Mouse (Mus musculus) telencephalon, adult 2 months (tissue): ENCODE data around the gene Cox5b.
"Not testable (repeated sequence)": the region's sequence is repeated elsewhere in the genome, so short reads cannot be mapped to it uniquely, and the experiment has no call there.

ENCODE experiments used
- DNase-seq: peaks from one replicate; pipeline ENCODE4 v3.0.0-alpha.2; 2011; ENCODE audit warnings: low read depth, low spot score

Cox5b gene

DNA sequence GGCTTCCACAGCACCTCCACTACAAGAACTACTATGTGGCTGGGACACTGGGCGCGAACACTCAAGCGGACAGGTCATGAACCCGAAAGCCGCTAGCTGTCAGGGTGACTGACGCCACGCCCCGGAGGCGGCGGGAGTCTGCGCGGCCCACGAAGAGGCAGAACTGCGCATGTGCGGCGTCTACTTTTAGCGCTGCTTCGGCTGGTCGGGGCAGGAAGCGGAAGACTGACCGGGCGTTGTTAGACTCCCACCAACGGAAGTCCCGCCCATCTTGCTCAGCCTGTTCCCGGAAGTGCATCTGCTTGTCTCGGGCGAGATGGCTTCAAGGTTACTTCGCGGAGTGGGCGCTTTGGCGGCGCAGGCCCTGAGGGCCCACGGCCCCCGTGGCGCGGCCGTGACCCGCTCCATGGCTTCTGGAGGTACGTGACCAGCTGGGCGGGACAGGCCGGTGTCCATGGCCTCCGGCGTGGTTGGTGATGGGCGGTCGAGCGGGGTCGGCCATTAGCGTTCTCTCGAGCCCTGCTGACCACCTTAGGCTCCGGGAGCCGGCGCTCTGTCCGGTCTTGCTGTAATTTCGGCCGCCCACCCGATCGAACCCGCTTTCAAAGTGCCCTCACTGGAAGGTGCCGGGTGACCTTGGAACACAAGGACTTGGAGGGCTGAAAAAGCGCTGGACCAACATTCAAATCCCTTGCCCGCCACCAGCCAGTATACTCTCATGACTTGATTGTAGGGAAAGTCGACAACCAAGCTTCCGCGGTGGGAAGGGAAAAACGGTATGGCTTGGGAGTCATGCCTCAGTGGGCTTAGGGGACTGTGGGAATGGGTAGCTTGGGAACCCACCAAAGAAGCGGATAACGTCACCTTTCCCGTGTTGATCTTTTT lies at the start of gene Cox5b:
Cox5b (plus strand) TSS at position 179 of the 885 bp plus-strand sequence.
- DNase-seq: peak; percentile 97

DNA sequence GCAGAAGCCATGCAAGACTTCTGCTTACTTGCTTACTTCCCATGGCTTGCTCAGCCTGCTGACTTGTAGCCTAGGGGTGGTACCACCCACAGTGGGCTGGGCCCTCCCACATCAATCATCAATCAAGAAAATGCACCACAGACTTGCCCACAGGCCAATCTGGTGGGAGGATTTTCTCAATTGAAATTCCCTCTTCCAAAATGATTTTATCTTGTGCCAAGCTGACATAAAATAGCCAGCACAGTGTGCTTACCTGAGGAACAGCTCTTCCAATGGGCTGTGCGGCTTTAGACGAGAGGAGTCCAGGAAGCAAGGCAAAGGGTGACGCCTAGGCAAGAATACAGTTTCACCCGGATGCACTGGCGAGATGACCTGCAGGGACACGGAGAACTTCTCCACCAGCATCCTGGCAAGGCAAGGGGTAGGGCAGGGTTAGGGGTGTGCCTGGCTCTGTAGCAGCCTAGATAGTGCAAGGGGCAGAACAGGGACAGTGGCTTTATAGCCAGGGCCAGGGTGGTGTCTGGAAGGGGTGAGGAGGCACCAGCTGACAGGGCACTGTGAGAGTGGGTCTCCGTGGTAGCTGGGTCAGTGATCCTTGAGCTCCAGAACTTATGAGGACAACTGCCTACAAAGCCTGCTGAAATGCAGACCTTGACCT lies 47.2 kb upstream of the Cox5b start:
- no peak for DNase-seq

DNA sequence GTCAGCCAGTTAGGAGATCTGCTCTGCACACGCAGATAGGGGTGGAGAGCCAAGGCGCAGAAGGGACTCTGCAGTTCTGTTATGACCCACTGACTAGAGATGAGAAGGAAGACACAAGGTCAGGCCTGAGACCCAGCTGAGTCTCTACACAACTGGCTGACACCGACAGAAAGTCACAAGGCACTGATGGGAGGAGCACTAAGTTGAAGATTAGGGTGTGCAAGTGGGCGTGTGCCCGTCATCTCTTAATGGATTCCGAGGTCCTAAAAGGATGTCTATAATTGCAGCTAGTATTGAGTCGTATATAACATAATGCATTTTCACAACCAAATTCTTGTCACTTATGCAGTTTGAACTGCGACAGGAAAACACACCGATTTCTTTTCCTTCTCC lies 46.6 kb upstream of the Cox5b start:
- no peak for DNase-seq

DNA sequence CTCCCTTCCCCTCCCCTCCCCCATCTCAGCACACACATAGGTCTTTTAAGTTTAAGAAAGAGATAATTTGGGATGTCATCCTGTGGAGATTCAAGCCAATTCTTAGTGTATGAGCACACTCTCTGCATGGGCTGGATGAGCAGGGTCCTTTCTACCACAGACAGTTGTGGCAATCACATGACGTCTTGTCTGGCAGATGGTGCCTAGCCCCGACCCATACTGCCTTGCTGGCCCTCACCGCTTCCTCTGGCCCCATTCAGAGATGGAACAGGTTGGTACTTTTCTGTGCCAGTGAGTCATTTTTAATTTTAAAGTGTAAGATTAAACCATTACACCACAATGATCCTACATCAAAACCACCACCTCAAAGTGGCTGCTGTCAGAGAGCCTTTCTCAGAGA lies 45.0 kb upstream of the Cox5b start:
- DNase-seq: no peak

DNA sequence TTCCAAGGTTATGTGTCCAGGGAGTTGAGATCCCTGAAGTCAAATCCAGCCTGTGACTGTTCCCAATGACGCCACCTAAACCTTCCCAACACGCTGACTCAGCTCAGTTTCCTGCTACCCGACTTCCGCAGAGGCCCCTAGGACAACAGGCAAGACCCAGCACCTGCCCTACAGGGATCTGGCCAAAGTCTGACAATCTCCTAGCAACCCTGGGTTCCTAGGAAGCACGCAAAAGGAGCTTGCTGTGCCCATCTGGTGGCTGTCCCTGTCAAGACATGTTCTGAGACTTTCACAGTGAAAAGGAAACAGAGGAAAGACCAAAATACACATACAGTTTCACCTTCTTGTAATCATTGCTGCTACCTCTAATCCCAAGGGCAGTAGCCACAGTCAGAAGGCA lies 43.6 kb upstream of the Cox5b start:
- no peak for DNase-seq

DNA sequence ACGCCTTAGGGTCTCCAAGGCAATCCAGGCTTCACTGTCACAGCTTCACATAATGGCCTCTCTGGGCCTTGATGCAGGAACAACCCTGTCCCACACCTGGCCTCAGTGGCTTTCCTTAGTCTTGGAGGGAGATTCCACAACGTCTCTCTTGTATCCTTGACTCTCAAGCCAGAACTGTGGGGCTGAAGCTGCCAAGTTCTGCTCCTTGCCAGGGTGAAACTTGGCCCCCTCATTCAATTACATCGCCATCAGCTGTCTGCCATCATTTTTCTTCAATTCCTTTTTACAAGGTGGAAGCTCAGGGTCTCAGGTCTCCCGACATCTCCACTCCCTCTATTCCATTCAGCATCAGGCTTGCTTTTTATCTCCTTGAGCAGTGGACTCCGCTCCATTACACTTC lies 36.2 kb upstream of the Cox5b start:
- no peak for DNase-seq

DNA sequence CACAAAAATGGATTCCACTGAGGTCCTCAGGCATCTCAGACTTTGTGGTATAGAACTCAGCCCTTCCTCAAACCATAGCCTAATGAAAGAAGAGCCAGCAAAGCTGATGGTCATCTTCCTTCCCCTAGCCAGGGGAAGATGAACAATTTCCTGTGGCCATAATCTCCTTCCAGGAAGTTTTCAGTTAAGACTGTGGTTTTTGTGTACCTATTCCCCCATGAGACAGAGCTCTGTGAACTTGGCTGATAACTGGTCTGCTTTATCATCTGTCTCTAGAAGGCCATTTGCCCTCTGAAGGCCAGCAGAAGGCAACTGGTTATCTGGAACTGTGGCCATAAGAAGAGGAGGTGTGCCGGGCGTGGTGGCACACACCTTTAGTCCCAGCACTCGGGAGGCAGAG lies 35.0 kb upstream of the Cox5b start:
- no peak for DNase-seq

DNA sequence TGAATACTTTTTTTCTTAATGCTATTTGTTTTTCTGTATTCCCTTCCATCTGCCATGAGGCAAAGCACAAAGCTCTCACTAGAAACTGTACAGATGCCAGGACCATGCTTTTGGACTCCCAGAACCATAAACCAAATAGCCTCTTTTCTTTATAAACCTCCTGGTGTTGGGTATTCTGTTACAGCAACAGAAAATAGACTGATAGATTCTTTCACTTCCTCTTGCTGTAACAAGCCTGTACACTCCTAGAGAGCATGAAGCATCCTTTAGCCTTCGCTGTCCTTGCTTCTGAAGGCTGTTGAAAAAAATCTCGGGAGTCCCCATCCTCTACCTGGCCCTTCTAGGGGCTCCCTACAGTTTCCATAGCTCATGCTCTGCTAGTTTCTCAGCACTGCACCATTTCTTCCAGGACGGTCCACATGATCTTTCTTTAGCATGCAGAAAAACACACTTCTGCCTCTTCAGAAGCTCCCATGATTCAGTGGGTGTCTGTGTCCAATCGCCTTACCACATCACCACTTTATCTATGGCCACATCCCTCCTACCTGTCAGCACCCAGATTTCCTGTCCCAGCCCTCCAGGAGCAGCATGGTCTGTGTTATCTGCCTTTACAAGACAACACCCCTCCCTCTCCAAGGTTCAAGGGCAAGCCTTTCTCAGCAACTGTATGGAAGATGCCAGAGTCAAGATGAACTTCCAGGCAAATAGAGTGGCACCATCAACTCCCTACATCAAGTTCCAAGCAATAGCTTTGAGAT lies 33.4 kb upstream of the Cox5b start:
- no peak for DNase-seq

DNA sequence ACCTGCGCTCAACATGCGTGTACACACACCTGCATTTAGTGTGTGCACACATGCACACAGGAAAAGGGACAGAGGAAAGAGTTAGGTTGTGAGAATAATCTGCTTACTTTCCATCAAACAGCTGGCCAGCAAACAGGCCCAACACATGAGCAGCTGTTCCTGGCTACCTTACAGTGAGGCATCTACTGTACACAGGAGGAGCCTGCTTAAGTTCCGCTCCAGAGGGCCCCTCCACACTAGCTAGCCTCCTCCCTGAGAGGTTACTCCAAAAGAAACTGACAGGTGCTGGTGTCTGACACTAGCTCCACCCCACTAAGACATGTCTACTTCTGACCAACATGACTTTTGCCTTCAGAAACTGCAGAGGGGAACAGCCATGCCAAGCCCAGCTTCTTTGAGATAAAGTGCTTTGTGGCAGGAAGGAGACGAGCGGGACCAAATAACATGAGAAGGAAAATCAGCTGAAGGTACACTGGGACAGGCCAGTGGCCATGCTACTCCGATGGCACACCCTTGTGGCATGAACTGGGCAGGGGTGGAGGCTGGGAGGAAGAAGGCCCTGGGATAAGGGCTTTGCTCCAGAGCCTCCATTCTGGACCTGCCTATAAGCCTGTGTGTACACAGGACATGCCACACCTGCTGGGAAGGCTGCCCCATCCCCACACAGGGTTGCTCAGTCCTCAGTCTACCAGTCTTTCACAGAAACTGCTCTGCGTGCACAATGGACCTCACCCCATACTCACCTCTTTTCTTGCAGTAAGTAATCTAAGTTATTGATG lies 32.4 kb upstream of the Cox5b start:
- DNase-seq: no peak

DNA sequence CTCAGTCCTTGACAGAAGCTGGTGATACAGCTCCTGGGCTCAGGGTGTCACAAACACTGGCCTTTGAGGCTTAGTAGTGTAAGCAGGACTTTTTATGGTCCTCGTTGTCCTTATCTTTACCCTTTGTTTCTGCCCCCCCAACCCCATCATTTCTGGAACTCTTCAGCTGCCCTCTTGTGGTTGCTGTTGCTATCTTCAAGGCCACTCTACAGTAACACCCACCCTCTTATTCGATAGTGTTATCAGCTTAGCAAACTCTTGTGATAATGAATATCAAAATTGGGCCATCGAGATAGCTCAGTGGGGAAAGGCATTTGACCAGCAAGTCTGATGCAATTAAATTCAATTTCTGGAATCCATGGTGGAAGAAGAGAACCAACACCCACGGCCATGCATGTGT lies 26.8 kb upstream of the Cox5b start:
- no peak for DNase-seq

DNA sequence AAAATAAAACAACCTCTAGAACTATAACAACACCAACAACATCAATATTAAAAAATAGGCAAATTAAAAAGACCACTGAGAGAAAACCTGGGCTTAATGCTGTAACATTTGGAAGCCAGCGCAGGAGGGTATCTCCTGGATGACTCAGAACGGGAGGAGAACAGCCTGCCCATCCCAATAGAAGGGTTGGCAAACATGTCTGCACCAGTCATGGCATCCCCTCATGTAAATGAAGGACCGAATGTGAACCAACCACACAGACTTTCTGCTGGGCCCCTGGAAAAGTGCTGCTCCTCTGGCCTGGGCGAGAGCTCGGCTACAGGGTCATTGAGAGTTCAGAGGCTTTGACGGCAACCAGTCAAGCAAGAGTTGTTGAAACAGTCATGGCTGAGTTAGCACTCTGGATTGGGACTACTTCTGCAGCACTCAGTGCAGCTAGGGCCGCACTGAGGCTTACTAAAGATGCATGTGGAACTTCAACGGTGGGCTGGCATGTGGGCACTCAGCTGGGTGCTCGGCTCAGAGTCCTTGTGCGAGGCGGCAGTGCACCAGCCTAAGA lies 26.0 kb upstream of the Cox5b start:
- no peak for DNase-seq

DNA sequence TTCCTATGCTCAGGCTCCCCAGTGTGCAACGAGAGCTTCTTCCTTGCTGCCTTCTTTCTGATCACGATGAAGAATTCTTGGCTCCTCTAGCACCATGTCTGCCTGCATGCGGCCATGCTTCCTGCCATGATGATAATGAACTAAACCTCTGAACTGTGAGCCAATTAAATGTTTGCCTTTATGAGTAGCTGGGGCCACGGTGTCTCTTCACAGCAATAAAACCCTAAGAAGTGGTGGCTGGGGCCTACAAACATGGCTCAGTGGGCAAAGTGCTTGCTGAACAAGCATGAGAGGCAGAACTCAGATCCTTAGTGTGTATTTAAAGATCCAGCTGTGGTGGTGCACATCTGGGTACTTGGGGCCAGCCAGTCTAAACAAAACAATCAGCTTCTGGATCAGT lies 25.3 kb upstream of the Cox5b start:
- no peak for DNase-seq

DNA sequence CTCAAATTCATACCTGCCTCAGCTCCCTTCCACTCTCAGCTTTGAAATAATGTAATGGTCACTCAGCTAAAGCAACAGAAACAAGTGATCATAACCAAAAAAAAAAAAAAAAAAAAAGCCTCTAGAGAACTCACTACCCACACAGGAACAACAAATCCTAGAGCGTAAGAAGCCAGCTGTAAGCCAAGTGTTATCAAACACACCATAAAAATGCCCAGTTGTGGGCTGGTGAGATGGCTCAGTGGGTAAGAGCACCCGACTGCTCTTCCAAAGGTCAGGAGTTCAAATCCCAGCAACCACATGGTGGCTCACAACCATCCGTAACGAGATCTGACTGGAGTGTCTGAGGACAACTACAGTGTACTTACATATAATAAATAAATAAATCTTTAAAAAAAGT lies 23.2 kb upstream of the Cox5b start:
- DNase-seq: not testable (repeated sequence)

DNA sequence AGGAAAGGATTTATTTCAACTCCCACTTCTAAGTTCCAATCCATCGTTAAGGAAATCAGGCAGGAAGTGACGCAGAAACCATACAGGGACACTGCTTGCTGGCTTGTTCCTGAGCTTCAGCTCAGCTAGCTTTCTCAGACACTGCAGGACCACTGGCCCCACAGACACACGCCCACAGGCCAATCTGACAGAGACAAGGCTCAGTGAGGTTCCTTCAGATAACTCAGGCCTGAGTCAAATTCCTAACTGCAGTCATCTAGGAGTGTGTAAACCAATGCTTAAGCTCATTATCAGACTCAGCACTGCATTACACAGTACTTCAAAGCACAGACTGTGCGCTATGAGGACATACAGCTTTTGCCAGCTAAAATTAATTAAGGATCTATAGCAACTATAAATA lies 21.0 kb upstream of the Cox5b start:
- DNase-seq: no peak

DNA sequence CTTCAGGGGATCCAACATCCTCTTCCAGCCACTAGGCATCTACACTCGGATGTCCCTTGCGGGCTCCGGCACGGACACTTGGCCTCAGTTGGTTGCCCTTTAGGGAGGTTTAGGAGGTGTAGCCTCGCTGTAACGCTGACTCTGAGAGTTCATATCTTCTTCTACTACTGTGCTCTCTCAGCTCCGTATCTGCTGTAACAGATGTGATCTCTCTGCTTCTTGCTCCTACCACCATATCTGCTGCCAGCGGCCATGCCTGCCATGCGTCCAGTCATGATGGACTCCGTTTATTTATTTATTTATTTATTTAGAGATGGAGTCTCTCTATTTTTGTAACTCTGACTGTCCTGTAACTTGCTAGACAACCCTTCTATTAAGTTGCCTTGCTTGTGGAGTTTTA lies 20.0 kb upstream of the Cox5b start:
- DNase-seq: no peak

DNA sequence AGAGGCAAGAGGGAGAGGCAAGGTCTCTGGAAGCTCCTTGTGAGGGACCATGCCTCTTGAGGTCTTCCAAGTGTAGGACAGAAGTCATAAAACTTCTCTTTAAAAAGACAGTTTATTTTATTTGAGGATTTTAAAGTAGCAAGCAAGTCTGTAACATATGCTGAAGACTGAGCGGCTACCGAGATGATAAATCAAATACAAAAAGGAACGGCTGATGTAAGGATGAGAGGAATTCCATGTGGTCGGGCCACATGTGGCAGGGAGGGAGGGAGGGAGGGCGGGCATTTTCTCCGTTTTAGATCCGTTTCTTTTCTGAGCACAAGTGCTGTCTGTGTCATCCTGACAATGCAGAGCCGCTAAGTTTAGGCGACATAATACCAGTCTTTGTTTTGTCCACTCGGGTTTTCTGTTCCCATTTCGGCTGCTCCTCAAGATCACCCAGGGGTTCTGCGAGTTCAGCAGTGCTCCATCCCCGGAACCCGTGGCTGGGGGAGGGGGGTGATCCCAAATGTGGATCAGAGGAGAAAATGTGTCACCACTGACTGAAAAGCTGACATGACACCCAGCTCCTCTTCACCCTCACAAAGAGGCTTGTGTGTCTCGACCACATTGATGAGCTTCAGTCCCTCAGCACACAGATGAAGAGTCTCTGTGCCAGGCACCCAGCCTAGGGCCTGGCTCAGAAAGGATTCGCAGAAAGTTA lies 18.4 kb upstream of the Cox5b start:
- DNase-seq: no peak

DNA sequence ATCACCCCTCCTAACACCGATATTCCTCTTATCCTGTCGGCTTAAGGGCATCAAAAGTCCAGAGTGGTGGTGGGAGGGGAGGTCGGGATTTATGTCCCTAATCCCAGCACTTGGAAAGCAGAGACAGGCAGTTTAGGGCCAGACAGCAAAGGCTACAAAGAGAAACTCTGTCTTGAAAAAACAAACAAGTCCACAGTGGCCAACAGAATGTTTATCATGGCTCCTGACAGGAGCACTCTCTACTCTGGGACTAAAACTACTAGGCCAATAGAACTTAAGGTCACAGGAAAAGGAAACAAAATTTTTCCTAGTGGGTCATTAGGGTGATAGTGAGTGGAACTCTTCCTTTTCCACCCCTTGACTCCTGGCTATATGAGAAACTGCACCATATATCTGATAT lies 16.3 kb upstream of the Cox5b start:
- no peak for DNase-seq

DNA sequence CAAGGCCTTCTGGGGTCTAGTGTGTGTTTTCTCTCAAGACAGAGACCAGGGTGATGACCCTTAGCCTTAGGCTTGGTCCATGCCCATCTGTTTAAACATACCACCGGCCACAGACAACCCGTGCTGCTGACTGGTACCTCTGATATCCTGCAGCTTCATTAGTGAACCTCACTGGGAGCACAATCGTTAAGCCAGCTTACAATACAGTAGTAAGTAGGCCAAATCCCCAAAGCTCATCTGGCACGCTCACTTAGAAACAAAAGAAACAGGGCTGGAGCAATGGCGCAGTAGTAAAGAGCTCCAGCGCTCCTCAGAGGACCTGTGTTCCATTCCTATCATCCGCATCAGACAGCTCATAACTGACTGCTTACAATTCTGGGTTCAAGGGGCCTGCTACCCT lies 10.4 kb upstream of the Cox5b start:
- no peak for DNase-seq

DNA sequence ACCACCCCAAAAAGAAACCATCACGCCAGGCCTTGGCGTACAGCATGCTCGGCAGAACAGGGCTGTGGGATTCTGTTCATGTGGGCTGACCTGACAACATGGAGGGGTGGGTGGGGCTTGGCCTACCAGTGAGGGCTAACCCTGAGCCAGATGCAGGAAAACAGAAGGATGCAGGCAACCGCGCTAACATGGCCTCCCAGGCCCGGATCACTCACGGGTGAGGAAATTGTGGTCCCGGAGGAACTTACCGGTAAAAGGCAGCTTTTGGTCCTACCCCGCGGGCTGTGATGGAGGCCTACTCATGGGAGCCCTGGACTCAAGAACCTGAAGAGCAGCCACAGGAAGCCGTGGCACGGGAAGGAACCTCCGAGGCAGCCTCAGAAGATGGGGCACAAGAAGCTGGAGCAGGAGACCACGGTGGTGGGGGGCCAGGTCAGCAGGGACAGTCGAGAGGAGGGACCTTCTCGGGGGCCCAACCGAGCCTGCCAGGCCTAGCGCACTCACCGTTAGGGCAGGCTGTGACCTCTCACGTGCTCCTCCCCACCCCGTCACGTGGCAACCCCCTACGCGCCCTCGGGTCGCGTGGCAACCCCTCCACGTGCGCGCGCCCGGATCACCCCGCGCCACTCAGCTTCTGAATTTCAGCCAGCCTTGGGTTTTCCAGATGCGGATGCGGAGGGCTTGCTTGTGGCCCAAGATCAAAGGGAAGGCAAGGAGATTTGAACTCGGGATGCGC lies 8.5 kb upstream of the Cox5b start, which contains the start of gene Fam178b:
Fam178b (minus strand) TSS at position 564 of the 736 bp plus-strand sequence.
- DNase-seq: no peak
